Mouse (Mus musculus): Measurements from ENCODE around the gene Gipc2. TPM values are rescaled to one million over a fixed set of nuclear protein-coding genes. Genes with fewer than 3 reads are reported as not detected.
"Not testable (repeated sequence)": the region's sequence is repeated elsewhere in the genome, so short reads cannot be mapped to it uniquely, and the experiment has no call there.

The Gipc2 gene
- 1 to 10 TPM; 3.6 to 4.0 TPM for total RNA-seq (2021)

GRCm38 (mm10) chr3:152166099-152166423 is at the start of gene Gipc2:
Gene Gipc2, minus strand, starts transcription at chr3:152166230.
- DNase-seq (ENCODE audit: extremely low spot score in 1 of 2, low spot score in 2 of 2): no peak
- intact Hi-C loops (cut with DNase I): no loop called here

GRCm38 (mm10) chr3:152213416-152213815 is 47.4 kb upstream of the Gipc2 start:
- intact Hi-C loops (cut with DNase I): loop anchor here (5.0 kb wide), 1 partner anchor 101 kb away; no protein-coding TSS in a partner anchor
- no peak for DNase-seq (ENCODE audit: extremely low spot score in 1 of 2, low spot score in 2 of 2)

- intact Hi-C loops (cut with DNase I): loop anchor here (5.0 kb wide), 1 partner anchor 100 kb away; no protein-coding TSS in a partner anchor
- DNase-seq (ENCODE audit: extremely low spot score in 1 of 2, low spot score in 2 of 2): no peak
Measured at GRCm38 (mm10) chr3:152211731-152212279, 45.8 kb upstream of the Gipc2 start.

- intact Hi-C loops (cut with DNase I): loop anchor here (5.0 kb wide), 1 partner anchor 99 kb away; no protein-coding TSS in a partner anchor
- DNase-seq (ENCODE audit: extremely low spot score in 1 of 2, low spot score in 2 of 2): peak; percentile 52 to 84
Measured at GRCm38 (mm10) chr3:152210728-152211391, 44.8 kb upstream of the Gipc2 start.

GRCm38 (mm10) chr3:152209967-152210634 is 44.1 kb upstream of the Gipc2 start, which contains the start of the genes Dnajb4 and Fubp1:
Gene Dnajb4, minus strand, starts transcription at chr3:152210302.
Gene Fubp1, plus strand, starts transcription at chr3:152210422.
- DNase-seq (ENCODE audit: extremely low spot score in 1 of 2, low spot score in 2 of 2): peak; percentile 99 to 100
- intact Hi-C loops (cut with DNase I): loop anchor here (5.0 kb wide), 1 partner anchor 98 kb away; no protein-coding TSS in a partner anchor

- no peak for DNase-seq (ENCODE audit: extremely low spot score in 1 of 2, low spot score in 2 of 2)
Measured at GRCm38 (mm10) chr3:152209177-152209966, 43.3 kb upstream of the Gipc2 start.

GRCm38 (mm10) chr3:152208096-152208885 is 42.3 kb upstream of the Gipc2 start:
- DNase-seq (ENCODE audit: extremely low spot score in 1 of 2, low spot score in 2 of 2): no peak
- intact Hi-C loops (cut with DNase I): no loop called here

More at GRCm38 (mm10) chr3:152209177-152209966, 43.3 kb upstream of the Gipc2 start:
- intact Hi-C loops (cut with DNase I): no loop called here

GRCm38 (mm10) chr3:152207156-152207555 is 41.1 kb upstream of the Gipc2 start:
- DNase-seq (ENCODE audit: extremely low spot score in 1 of 2, low spot score in 2 of 2): no peak
- intact Hi-C loops (cut with DNase I): no loop called here

GRCm38 (mm10) chr3:152204577-152204976 is 38.5 kb upstream of the Gipc2 start:
- intact Hi-C loops (cut with DNase I): no loop called here
- no peak for DNase-seq (ENCODE audit: extremely low spot score in 1 of 2, low spot score in 2 of 2)

- no peak for DNase-seq (ENCODE audit: extremely low spot score in 1 of 2, low spot score in 2 of 2)
- intact Hi-C loops (cut with DNase I): no loop called here
Measured at GRCm38 (mm10) chr3:152203996-152204395, 38.0 kb upstream of the Gipc2 start.

- DNase-seq (ENCODE audit: extremely low spot score in 1 of 2, low spot score in 2 of 2): no peak
- intact Hi-C loops (cut with DNase I): no loop called here
Measured at GRCm38 (mm10) chr3:152203411-152203810, 37.4 kb upstream of the Gipc2 start.

- no peak for DNase-seq (ENCODE audit: extremely low spot score in 1 of 2, low spot score in 2 of 2)
- intact Hi-C loops (cut with DNase I): no loop called here
Measured at GRCm38 (mm10) chr3:152202942-152203341, 36.9 kb upstream of the Gipc2 start.

GRCm38 (mm10) chr3:152201651-152202050 is 35.6 kb upstream of the Gipc2 start:
- DNase-seq (ENCODE audit: extremely low spot score in 1 of 2, low spot score in 2 of 2): no peak
- intact Hi-C loops (cut with DNase I): no loop called here

GRCm38 (mm10) chr3:152201181-152201580 is 35.2 kb upstream of the Gipc2 start:
- no peak for DNase-seq (ENCODE audit: extremely low spot score in 1 of 2, low spot score in 2 of 2)
- intact Hi-C loops (cut with DNase I): no loop called here

- no peak for DNase-seq (ENCODE audit: extremely low spot score in 1 of 2, low spot score in 2 of 2)
- intact Hi-C loops (cut with DNase I): no loop called here
Measured at GRCm38 (mm10) chr3:152199125-152199524, 33.1 kb upstream of the Gipc2 start.

- intact Hi-C loops (cut with DNase I); DNase-seq (ENCODE audit: extremely low spot score in 1 of 2, low spot score in 2 of 2): not testable (repeated sequence)
Measured at GRCm38 (mm10) chr3:152197246-152197645, 31.2 kb upstream of the Gipc2 start.

GRCm38 (mm10) chr3:152193635-152194097 is 27.6 kb upstream of the Gipc2 start:
- intact Hi-C loops (cut with DNase I): loop anchor here (5.0 kb wide), 1 partner anchor 81 kb away; no protein-coding TSS in a partner anchor
- peak; percentile 88 for DNase-seq (ENCODE audit: extremely low spot score in 1 of 2, low spot score in 2 of 2)

GRCm38 (mm10) chr3:152193177-152193576 is 27.1 kb upstream of the Gipc2 start:
- DNase-seq (ENCODE audit: extremely low spot score in 1 of 2, low spot score in 2 of 2): no peak
- intact Hi-C loops (cut with DNase I): loop anchor here (5.0 kb wide), 1 partner anchor 81 kb away; no protein-coding TSS in a partner anchor
